Mouse (Mus musculus): ENCODE data around the gene Dag1.

The Dag1 gene

DNA sequence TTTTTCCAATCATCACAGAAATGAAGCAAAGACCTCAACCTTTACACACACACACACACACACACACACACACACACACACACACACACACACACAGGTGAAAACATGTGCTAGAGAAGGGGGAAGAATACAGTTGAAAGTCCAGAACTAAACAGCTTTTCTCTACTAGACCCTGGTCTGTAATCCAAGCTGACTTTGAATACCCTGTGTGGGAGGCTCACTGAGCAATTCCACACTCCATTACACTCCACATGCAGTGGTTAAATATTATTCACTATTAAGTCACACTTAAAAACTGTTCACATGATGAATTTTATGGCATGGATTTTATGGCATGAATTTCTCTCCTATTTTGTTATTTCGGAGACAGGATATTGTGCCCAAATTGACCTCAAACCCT, 40.1 kb downstream of the Dag1 start:
- DNase-seq: no peak

DNA sequence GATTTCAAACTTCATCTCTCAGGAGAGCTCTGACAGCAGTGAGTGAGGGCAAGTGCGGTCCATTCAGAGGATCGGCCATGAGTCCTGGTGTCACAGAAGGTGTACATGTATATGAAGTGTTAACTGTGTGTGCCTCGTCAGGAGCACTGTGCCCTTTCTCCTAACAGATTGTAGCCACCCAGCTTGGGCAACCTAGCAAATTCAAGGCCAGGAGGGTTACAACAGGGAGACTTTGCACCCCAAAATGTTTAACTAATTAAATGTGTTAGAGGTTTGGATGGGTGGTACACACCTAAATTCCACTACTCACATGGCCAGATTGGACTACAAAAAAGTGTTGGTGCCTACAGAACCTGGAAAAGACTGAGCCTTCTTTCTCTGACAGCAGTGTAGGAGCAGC, 42.2 kb downstream of the Dag1 start:
- DNase-seq: no peak

DNA sequence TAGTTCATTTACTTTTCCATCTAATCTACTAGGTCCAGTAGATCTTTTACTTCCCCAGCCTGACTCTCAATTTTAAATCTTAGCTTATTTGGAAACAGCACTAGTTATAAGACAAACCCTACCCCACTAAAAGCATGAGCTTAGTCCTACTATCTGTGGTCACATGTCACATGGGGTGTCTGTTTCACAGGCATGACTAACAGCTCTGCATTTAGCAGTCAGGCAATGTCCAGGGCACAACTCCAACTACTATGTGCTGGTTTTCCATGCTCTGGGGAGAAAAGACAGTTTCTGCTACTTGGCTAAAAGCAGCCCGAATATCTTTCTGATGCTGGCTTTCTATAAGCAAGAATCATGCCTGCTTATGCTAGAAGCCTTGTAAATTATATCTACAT, 43.4 kb downstream of the Dag1 start:
- DNase-seq: no peak

GRCm38 (mm10) chr9:108219766-108220379, 43.9 kb downstream of the Dag1 start:
- no peak for DNase-seq

- no peak for DNase-seq
Measured at GRCm38 (mm10) chr9:108217936-108218543, 45.7 kb downstream of the Dag1 start.

DNA sequence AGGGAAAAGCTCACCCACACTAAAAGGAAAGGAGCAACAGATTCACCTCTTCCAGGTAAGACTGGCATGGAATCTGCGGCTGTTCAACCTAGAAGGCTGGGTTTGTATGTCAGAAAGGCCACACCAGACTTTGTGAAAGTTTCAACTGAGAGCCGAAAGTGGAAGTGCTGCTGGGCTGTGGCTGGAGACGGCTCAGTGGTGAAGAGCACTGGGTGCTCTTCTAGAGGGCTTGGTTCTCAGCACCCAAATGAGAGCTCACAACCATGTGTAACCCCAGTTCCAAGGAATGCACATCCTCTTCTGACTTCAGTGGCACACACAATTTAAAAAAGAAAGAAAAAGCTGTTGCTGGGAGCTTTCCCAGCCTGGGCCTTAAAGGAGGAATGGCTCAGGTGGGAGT, 46.4 kb downstream of the Dag1 start:
- no peak for DNase-seq

GRCm38 (mm10) chr9:108213105-108213504, 50.7 kb downstream of the Dag1 start:
- DNase-seq: no peak

GRCm38 (mm10) chr9:108212426-108212825, 51.3 kb downstream of the Dag1 start:
- DNase-seq: no peak

GRCm38 (mm10) chr9:108205571-108205901, 58.2 kb downstream of the Dag1 start:
- DNase-seq: no peak

GRCm38 (mm10) chr9:108204884-108205570, 58.7 kb downstream of the Dag1 start:
- no peak for DNase-seq

GRCm38 (mm10) chr9:108203015-108203414, 60.7 kb downstream of the Dag1 start:
- no peak for DNase-seq

- no peak for DNase-seq
Measured at GRCm38 (mm10) chr9:108202169-108202568, 61.6 kb downstream of the Dag1 start.

GRCm38 (mm10) chr9:108201160-108201559, 62.6 kb downstream of the Dag1 start:
- DNase-seq: peak; percentile 97

- DNase-seq: peak; percentile 21
Measured at GRCm38 (mm10) chr9:108198621-108199020, 65.1 kb downstream of the Dag1 start.

DNA sequence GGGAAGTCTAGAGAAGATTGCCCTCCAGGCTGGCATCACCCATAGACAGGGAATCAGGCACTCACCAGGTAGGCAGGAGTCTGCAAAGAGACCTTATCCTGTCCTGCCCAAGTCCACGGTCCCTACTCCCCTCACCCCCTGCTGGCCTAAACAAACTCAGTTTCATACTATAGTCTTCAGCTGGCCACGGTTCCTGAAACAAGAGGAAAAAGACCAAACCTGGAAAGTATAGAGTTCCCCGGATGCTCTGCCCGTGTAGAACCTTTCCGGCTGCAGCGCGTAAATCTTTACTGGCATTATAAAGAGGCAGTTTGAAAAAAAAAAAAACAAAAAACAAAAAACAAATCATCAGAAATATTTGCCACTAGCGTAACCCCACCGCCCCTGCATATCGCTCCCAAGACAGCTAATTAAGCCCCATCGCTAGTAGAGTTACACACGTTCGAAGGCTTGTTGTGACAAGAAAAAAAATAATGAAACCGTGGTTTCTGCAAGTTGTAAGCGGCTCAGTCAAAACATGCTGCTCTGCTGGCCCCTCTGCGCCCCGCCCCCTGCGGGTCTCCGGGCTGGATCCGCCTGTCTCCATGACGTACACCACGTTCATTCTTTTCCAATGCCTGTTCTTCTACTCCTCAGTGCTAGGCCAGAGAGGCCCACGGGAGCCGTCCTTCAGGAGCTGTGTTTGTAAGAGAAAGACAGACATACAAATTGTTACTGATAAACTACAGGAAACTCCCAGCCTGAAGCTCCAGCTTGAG, 66.7 kb downstream of the Dag1 start:
- DNase-seq: peak; percentile 28

GRCm38 (mm10) chr9:108196222-108196621, 67.5 kb downstream of the Dag1 start:
- DNase-seq: peak; percentile 38

GRCm38 (mm10) chr9:108189787-108190679, 73.7 kb downstream of the Dag1 start, which contains the start of gene Bsn:
Gene Bsn (minus strand): TSS chr9:108190384.
- DNase-seq: peak; percentile 93

DNA sequence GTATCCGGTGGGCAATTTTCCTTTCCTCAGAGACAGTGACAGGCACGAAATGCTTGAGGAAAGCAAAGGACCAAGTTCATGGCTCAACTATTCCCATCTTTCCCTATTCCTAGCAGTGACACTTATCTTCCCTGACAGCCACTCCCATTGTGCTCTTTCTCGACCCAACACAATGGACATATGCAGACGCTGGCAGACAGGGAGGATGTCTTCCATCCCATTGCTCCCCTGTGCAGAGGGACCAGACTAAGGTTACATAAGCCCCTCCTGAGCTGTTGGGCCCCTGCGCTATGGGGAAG, 74.3 kb downstream of the Dag1 start:
- DNase-seq: no peak

DNA sequence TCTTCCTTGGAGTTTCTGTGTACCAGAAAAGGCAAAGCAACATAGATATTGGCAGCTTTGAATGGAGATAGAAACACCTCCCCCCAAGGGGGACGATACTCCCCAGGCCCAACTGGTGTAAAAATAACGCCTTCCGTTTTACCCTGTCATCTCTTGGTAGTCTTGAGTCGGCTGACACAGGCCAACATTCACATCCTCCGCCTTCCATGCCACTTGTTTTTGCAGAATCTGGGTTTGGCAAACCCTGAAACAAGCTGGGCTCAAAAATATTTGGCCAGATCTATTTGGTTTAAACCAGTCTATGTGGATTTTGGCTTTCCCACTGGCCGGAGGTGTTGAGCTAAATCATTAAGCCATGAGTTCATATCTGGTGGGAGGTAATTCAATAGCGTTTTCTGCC, 74.7 kb downstream of the Dag1 start:
- no peak for DNase-seq

- DNase-seq: no peak
Measured at GRCm38 (mm10) chr9:108188511-108188910, 75.2 kb downstream of the Dag1 start.

GRCm38 (mm10) chr9:108187616-108188015, 76.1 kb downstream of the Dag1 start:
- DNase-seq: no peak

GRCm38 (mm10) chr9:108185786-108186185, 78.0 kb downstream of the Dag1 start:
- no peak for DNase-seq

GRCm38 (mm10) chr9:108183531-108183994, 80.2 kb downstream of the Dag1 start:
- DNase-seq: peak; percentile 74
